Mouse (Mus musculus) CD4-positive, CD25-positive, alpha-beta regulatory T cell, adult 4 months (primary cell): ENCODE measurements around the gene Chdh. TPM values are rescaled to one million over a fixed set of nuclear protein-coding genes. Genes with fewer than 3 reads are reported as not detected.
A peak's percentile ranks its signal among the peaks of the same experiment; 100 is the strongest.

Experiments
- ATAC-seq: one replicate; pipeline ENCODE4 v1.8.0; 2017
- polyA plus RNA-seq, 2 experiments: library from polyadenylated mRNA; unstranded; fragments of 100-300 nt; shearing (Covaris generic); gene quantifications; one replicate each; pipeline ENCODE4 v1.2.1; 2017

Gene Chdh
- polyA plus RNA-seq = 1 to 10 TPM in 1 of 2 experiments, under 1 TPM in 1; 0.52 to 1.5 TPM

- peak; percentile 66 for ATAC-seq
Measured at GRCm38 (mm10) chr14:30008733-30009575, at the start of gene Chdh, which contains the start of gene Il17rb. Gene Chdh, plus strand, starts transcription at chr14:30009023. Gene Il17rb, minus strand, starts transcription at chr14:30008896.

- ATAC-seq = no peak
Measured at GRCm38 (mm10) chr14:29967611-29968010, 41.2 kb upstream of the Chdh start.

GRCm38 (mm10) chr14:29968075-29968821 lies 40.6 kb upstream of the Chdh start, which contains the start of gene Selenok:
Gene Selenok, plus strand, starts transcription at chr14:29968308.
- ATAC-seq = peak; percentile 99

DNA sequence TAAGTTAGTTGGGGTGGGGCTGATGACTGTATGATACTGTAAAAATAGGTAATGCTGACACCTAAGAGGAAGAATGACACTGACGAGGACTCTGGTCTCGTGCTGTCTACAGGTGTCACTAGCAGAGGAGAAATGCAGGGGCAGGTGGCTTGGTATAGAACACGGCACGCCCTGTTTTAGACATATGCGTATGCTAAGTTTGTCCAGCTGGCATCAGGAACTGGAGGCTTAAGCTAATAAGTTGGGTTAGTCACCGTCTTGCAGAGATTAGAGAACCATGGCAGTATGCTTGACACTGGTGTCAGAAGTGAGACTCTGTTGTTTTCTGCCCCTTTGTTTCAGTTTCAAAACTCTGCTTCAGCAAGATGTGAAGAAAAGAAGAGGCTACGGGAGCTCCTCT lies 37.4 kb upstream of the Chdh start:
- ATAC-seq = no peak

- no peak for ATAC-seq
Measured at GRCm38 (mm10) chr14:29971993-29972392, 36.8 kb upstream of the Chdh start.

DNA sequence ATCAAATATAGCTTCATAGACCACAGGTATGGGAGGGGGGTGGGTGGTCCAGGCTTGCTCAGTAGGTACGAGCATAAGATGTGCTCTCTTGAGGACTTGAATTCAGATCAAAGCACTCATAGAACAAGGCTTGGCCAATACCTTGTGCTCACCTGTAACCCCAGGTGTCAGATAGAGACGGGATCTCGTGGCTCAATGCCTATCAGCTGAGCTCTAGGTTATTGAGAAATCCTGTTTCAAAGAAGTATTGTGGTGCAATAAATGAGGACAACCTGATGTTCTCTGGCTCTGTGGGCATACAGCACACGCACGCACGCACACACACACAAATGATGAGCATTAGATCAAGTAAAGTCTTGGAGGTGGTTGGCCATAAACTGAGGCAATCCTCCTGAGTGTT lies 31.9 kb upstream of the Chdh start:
- ATAC-seq = no peak

DNA sequence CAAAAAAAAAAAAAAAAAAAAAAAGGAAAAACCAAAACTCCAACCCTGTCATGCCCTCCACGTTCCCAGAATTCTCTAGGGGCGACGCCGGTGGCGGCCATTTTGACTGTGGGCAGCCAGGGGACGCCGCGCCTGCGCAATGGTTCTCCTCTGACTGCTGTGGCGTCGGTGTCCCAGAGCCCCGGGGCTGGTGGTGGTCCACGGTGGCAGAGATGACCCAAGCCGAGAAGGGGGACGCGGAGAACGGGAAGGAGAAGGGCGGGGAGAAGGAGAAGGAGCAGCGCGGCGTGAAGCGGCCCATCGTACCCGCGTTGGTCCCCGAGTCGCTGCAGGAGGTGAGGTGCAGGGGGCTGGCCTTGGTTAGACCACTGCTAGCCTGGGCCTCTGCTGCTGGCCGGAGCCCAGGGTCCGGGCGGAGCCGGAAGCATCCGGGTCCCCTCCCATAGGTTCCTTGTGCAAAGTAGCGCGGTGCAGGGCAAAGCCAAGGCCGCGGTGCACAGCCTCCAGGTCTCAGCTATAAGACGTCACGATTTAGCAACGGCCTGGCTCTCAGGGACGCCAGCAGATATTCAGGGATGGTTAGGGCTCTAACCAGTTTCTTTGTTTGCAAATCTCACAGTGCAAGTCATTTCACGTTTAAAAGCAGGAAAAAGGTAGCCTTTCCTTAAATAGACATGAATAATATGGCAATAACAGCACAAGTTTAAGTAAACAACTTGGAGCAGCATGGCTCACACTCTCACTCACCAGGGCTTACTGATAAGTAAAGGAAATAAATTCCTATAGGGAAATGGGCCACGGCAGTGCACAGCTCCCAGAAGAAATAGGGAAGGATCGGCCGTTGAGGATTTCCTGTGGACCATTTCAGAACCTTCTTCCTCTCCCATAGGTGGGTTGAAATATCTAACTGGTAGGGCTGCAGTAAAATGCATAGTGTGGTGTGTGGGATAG lies 30.3 kb upstream of the Chdh start, which contains the start of gene Actr8:
Gene Actr8, plus strand, starts transcription at position 84 of the 951 bp plus-strand sequence.
- ATAC-seq = peak; percentile 76

DNA sequence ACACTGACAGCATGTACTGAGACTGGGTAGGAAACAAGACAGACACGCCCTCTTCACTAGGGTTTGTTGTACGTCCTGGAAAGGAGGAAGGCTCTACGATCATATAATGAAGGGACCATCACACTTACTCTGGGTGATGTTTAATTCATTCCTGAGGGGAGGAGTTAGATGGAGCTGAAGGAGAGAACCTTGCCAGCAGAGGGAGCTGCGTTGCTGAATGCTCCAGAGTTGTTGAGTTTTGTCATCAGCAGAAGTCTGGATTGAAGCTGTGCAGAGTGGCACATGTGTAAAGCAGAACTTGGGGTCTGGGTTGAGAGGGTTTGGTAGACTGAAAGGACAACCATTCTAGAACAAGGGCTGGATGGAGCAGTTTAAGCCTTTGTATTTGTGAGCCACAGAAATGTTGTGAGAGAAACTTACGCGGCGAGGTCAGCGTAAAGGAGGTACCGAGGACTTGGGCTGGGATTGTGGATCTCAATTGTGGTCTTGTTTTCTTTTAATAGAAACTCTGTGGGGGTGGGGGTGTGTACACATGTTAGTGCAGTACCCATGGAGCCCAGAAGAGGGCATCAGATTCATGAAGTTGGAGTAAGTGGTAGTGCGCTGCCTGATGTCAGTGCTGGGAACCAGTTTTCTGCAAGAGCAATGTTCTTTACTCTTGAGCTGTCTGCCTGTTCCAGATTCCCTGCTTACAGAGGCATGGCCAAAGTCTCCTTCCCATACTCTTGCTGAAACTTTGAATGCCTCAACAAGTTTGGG lies 28.2 kb upstream of the Chdh start:
- peak; percentile 35 for ATAC-seq

- ATAC-seq = no peak
Measured at GRCm38 (mm10) chr14:29986096-29986495, 22.7 kb upstream of the Chdh start.

DNA sequence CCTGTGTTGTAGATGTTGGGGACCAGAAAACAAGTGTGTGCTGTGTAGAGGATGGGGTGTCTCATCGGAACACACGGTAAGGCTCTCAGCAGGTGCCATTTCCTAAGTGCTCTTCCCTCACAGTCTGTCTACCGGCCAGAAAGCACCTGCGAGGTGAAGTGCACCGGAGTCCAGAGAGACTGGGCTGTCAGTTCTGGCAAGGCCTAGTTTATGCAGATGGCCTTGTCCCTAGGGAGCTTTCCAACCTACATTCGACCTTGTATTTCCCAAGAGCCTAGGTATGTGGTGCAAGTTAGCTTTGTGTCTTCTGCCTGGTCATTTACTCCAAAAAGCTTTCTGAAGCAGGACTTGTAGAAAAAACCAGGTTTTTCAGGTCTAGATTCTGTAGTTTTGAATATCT lies 21.5 kb upstream of the Chdh start:
- ATAC-seq = no peak

DNA sequence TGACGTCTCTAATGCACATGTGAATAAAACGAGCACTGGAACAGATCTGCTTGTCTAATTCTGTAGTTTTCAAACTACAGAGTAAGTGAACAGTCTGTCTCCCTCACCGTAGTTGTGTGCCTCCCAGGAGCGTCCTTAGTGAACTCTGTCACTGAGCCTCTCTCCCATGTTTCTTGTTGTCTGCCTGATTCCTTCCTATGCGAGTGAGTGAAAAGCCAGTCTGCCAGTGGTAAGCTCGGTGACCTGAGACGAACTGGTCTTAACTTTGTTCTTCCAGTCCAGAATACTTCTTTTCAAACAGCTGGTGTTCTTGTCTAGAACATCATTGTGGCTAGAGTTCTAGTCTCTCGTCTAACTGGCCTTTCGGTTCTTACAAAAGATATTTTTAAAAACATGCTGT lies 21.1 kb upstream of the Chdh start:
- ATAC-seq = no peak

DNA sequence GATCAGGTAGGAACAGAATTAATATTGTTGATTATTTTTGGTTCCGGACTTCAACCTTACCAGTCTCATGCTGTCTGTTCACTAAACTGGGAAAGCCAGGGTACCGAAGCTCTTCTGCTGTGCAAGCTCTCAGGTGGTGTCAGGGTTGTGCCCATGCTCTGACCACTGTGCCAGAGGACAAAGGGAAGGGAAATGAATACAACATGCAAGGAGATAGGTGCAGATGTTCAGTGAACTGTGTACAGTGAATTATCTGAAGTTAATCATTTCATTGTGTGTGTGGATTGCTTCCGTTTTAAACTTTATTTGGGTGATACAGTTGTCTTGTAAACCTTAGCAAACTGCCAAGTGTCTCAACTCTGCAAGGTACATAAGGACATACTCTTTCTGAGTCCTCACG lies 20.5 kb upstream of the Chdh start:
- ATAC-seq = no peak

DNA sequence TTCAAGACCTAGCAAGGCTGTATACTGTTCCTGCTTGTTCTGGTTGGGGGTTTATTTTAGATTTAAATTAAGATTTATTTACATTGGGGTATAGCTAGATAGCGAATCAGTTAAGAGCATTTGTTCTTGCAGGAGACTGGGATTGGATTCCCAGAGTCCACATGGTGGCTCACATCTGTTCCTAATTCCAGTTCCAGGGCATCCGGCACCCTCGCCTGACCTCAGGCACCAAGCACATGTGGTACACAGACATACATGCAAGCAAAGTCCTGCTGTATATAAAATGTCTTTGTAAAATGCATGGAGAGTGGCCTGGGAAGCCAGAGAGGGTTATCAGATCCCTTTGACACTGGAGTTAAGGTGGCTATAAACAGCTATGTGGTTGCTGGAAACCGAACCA lies 13.8 kb upstream of the Chdh start:
- ATAC-seq = no peak

GRCm38 (mm10) chr14:29996000-29996751 lies 12.6 kb upstream of the Chdh start:
- no peak for ATAC-seq

DNA sequence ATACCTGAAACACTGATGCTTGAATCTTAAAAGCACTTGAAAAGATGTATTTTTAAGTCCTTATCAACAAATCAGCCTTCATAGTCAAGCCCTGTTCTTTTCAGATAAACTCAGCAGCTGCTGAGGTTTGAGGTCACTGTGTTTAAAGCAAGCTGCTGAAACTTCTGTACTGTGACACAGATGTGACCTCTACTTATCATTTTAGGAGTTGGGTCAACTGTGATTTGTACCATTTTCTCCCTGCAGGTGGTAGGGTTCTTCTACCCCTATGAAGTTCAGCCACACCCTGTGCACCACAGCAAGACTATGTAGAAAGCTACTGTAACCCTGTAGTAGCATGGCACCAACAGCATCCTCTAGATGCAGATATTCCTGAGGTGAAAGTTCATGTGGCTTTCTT lies 11.5 kb upstream of the Chdh start:
- peak; percentile 26 for ATAC-seq

DNA sequence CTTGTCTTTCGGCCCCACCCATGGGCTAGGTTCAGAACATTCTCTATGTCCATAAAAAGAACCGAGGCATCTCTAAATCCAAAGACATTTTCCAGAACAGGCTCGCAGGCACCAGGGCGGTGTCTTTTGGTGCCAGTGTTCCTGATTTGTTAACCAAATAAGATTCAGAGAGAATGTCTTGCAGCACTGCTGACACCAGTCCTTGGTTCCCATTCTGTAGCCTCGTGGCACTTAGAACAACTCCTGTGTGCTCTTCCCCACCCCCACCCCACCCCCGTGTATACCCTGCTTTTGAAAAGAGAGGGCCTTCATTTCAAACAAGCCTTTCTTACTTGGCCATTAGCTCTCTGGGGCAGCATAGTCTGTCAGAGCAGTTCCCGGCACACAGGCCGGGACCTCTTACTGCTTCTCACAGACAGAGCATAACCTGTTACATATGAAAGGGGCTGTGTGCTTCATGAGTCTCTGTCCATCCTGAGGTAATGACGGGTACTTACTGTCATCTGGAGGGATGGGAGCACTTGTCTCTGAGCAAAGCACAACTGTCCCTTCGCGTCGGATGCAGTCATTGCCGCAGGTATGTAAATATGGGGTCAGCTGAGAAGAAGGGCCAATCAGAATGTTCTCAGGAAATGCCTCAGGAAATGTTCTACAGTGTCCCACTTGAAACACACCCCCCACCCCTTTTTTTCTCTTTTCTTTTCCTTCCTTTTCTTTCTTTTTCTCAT lies 9.9 kb upstream of the Chdh start:
- ATAC-seq = no peak

DNA sequence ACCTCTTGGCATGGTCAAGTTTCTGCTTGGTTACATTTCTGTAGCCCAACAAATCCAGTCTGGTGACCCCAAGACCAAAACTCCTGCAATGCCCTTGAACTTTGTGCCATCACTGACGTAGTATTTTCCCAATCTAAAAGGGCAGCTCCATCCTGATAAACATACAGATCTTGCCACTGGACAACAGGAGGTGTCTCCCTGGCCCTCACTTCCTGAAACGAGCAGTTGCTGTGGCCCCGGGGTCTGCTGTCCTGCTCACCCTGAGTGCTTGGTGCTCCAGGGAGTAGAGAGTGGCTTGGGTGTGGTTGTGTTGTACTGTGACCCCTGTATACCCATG lies 9.4 kb upstream of the Chdh start:
- no peak for ATAC-seq

DNA sequence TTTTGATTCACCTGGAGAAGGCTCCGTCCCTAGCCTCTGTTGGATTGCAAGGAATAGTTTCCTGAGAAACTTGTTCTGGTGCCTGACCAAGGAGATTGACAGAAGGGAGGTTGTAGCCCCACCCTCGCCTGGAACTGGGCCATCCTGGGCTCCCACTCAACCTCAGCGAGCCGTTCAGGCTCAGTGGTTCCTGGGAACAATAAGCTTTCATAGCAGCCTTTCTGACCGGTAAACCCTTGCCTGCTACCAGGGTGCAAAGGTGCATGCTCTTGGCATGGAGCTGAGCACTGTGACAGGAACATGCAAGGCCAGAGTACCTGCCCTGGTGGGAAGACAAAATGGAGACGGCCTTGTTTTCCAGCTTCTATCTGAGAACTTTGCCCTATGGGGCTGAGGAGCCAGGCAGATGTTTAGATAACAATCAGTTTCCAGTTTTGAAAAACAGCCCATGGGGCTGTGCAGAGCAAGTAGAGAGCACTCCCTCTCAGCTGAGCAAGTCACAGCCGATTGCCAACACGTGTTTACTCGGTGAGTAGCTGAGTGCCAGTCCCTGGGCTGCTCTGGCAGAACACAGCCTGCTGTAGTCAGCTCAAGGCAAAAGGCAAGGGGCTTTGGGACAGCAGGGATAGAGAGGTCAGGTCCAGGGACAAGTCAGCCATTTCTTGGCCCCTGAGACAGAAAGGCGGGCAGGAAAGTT lies 1.2 kb downstream of the Chdh start:
- no peak for ATAC-seq

GRCm38 (mm10) chr14:30011886-30012560 lies 3.2 kb downstream of the Chdh start:
- no peak for ATAC-seq
